Mouse (Mus musculus): Measurements from ENCODE around the gene Dcpp3. TPM values are rescaled to one million over a fixed set of nuclear protein-coding genes. Genes with fewer than 3 reads are reported as not detected.
"Not testable (repeated sequence)": the region's sequence is repeated elsewhere in the genome, so short reads cannot be mapped to it uniquely, and the experiment has no call there.

Dcpp3 gene
- polyA plus RNA-seq, 1 experiment from 2014 or later = 2.0 TPM

GRCm38 (mm10) chr17:23949068-23949467 is 31.8 kb downstream of the Dcpp3 start:
- H3K36me3 ChIP-seq = no peaks in the 10 kb centered on the region
- no peak overlapping the region for H3K4me3 ChIP-seq
- no peak overlapping the region for H3K9ac ChIP-seq
- H3K4me1 ChIP-seq = no peaks in the 10 kb centered on the region
- H3K9me3 ChIP-seq = no peaks in the 10 kb centered on the region
- H3K4me2 ChIP-seq = no peak overlapping the region
- 64% methylated on average over 2 of the region's 2 CpGs for WGBS
- H3K27me3 ChIP-seq = no peaks in the 10 kb centered on the region
- H3K27ac ChIP-seq = no peak overlapping the region
- ATAC-seq (ENCODE audit: borderline replicate concordance, extremely low read depth, low FRiP score, low TSS enrichment) = no peak

GRCm38 (mm10) chr17:23950828-23951227 is 33.6 kb downstream of the Dcpp3 start:
- not testable (repeated sequence) for ATAC-seq (ENCODE audit: borderline replicate concordance, extremely low read depth, low FRiP score, low TSS enrichment); H3K4me1 ChIP-seq; H3K36me3 ChIP-seq; H3K27ac ChIP-seq; H3K9me3 ChIP-seq; H3K4me2 ChIP-seq; H3K9ac ChIP-seq; H3K27me3 ChIP-seq; H3K4me3 ChIP-seq
- 64% methylated on average over 4 of the region's 4 CpGs for WGBS

DNA sequence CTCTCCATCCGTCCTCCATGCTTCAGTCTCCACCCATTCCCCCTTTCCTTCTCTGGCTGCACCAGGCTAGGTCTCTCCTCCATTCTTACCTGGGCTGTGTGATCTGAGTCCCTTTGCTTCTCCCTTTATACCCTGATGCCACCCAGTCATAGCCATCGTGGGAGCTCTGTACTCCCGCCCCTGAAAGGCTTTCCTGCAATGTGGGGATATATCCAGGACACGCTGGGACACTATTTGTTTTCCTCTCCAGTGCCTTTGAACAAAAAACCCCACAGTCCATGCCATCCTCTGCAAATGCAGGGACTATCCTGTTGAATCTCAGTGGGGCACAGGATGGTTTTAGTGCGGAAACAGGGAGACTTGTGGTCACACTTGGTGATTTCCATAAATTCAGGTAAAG is 37.9 kb downstream of the Dcpp3 start, which contains the start of gene Sbpl:
TSS of gene Sbpl (minus strand) at position 101 of the 400 bp plus-strand sequence.
- no peaks in the 10 kb centered on the region for H3K36me3 ChIP-seq
- no peak within 1 kb of the TSS for H3K4me2 ChIP-seq
- no peaks in the 10 kb centered on the region for H3K27me3 ChIP-seq
- H3K4me3 ChIP-seq = no peak within 1 kb of the TSS
- ATAC-seq (ENCODE audit: borderline replicate concordance, extremely low read depth, low FRiP score, low TSS enrichment) = no peak
- H3K9ac ChIP-seq = no peak within 1 kb of the TSS
- 73% methylated on average over 5 of the region's 5 CpGs for WGBS
- H3K27ac ChIP-seq = no peak within 1 kb of the TSS
- no peaks in the 10 kb centered on the region for H3K4me1 ChIP-seq
- H3K9me3 ChIP-seq = no peaks in the 10 kb centered on the region

DNA sequence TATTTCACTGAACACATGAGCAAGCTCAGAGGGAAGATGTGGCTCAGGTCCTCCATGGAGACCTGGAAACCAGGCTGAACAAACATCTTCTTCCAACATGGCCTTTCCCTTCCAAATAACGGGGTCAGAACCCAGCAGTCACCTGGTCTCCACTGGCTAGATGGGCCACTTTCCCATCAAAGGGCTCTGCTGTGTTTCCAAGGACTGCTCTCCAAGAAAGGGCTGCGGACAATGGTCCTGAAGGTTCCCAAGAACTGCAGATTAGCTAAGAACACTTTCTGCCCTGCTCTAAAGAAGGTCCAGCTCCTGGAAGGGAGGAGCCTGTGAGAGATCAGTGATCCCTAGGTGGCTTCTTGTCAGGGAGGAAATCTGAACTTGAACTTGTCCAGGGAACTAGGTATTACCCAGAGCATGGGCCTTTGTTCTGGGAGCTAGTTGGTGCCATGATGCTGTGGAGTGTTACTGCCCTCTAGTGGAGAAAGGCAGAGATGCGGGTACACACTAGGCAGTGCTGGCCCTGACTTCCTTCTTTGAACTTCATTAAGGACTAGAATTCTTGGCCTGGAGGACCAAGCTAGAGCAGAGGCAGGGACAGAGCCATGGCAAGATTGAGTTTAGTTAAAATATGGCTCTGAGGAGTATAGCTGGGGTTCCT is 43.0 kb downstream of the Dcpp3 start:
- Histone ChIP-seq H3K4me3 (no peak overlapping the region), H3K27ac (no peak overlapping the region), H3K4me1 (no peaks in the 10 kb centered on the region), H3K27me3 (no peaks in the 10 kb centered on the region), H3K9ac (no peak overlapping the region), H3K9me3 (no peaks in the 10 kb centered on the region), H3K4me2 (no peak overlapping the region), H3K36me3 (no peaks in the 10 kb centered on the region)
- WGBS = 38% methylated on average over 3 of the region's 3 CpGs
- peak; percentile 92; the same call in 1 of the 2 replicates for ATAC-seq (ENCODE audit: borderline replicate concordance, extremely low read depth, low FRiP score, low TSS enrichment)

DNA sequence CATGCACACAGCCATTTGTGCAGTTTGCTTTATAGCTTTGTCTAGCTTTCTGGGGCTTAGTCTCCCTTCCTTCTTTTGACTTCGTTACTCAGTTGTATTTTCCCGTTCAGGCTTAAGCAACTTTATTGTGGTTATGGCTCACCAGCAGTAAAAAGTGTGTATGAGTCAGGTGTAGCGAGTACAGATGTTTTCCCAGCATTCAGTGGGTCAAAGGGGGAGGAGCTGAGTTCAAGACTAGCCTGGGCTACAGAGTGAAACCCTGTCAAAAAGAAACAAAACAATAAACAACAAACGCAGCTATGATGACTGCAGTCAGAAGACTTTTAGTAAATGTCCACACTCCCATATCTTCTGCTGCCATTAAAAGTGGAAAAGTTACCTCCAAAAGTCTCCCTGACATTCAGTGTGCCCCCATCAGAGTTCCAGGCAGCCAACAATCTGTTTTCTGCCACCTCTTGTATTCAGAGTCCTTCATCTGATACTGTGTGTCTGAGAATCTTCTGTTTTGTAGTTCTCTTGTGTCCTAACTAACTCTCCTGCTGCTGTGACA is 44.4 kb downstream of the Dcpp3 start:
- ATAC-seq (ENCODE audit: borderline replicate concordance, extremely low read depth, low FRiP score, low TSS enrichment) = no peak
- Histone ChIP-seq H3K4me3 (no peak overlapping the region), H3K4me1 (peaks cover 7% of the 10 kb centered on the region; the same call in 1 of the 2 replicates), H3K36me3 (no peaks in the 10 kb centered on the region), H3K27me3 (no peaks in the 10 kb centered on the region), H3K27ac (no peak overlapping the region), H3K9ac (no peak overlapping the region), H3K9me3 (no peaks in the 10 kb centered on the region), H3K4me2 (no peak overlapping the region)
- WGBS = 69% methylated on average over 4 of the region's 4 CpGs

DNA sequence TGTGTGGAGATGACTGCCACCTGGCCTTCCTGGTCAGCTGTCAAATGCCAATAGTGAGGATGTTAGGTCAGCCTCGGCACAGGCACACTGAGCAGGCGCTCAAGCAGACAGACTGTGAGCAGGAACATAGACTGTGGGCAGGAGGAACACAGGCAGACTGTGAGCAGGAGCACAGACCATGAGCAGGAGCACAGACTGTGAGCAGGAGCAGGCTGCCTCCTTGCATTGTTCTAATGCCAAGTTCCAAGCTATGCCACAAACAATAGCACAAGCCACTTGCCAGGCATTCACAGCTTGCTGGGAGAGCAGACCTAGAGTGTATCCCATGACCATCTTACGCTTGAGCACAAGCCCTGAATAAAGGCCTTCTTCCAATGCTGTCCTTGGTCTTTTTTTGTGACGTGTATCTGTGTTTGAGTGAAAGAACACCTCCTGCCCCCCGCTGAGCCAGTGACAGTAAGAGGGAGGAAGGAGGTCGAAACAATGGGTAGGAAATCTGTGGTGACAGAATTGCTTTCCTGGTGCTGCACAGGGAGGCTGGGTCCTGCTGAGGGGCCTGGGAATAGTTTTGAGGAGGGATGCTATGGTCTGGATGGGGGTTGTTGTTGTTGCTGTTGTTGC is 48.7 kb downstream of the Dcpp3 start:
- no peak for ATAC-seq (ENCODE audit: borderline replicate concordance, extremely low read depth, low FRiP score, low TSS enrichment)
- Histone ChIP-seq H3K4me3 (no peak overlapping the region), H3K36me3 (no peaks in the 10 kb centered on the region), H3K27me3 (no peaks in the 10 kb centered on the region), H3K9me3 (no peaks in the 10 kb centered on the region), H3K9ac (no peak overlapping the region), H3K27ac (no peak overlapping the region), H3K4me2 (no peak overlapping the region), H3K4me1 (peaks cover 7% of the 10 kb centered on the region; the same call in 1 of the 2 replicates)
- 31% methylated on average over 6 of the region's 6 CpGs for WGBS

DNA sequence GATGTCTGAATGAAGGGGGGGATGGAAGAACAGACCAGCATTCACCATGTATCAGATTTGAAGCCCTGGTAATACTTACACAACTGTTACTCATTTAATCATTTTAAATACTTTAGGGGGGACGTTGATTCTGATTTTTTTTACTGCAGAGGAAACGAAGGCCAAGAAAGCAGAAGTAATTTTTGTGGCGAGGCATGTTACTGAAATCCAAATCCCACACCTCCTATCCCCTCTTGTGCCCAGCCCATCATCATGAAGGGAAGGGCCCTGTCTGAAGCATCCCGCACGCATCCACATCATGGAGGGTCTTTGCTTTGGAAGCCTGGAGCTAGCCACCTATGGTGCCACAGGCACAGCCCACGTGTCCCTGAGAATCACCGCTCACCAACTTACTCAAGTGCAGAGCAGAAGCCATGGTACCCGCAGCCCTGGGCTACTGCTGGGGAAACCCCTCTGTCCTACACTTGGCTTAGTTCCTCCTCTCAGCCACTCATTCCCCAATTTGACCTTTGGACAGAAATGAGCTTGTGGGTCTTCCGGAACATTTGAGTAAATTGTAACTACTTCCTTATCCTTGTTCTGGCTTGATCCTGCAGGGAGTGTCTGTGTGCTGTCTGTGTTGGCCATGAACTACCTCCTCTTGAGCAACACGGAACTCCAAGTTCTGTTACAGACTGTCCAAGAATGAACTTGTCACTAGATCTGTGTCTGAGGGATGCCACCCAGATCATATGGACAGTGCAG is 49.6 kb downstream of the Dcpp3 start:
- WGBS = 76% methylated on average over 10 of the region's 10 CpGs
- Histone ChIP-seq H3K9me3 (no peaks in the 10 kb centered on the region), H3K27ac (no peak overlapping the region), H3K4me1 (peaks cover 7% of the 10 kb centered on the region; the same call in 1 of the 2 replicates), H3K9ac (no peak overlapping the region), H3K4me2 (no peak overlapping the region), H3K27me3 (no peaks in the 10 kb centered on the region), H3K4me3 (no peak overlapping the region), H3K36me3 (no peaks in the 10 kb centered on the region)
- ATAC-seq (ENCODE audit: borderline replicate concordance, extremely low read depth, low FRiP score, low TSS enrichment) = no peak

DNA sequence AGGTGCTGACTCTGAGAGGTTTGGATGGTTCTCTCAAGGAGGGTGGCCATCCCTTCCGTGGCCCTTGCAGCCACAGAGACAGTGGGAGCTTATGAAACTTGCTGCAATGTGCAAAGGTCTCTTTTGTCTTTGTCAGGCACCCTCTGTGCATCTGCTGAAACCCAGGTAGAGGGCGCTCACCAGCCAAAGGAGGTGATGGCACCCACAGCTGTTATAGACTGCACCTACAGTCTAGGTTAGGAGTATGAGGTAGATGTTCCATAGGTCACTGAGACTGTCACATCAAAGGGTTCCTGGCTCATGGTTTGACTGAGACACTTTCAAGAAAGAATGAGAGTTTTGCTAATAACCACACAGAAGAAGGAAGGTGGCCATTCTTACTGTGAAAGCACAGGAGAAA is 51.5 kb downstream of the Dcpp3 start:
- Histone ChIP-seq H3K4me1 (peaks cover 7% of the 10 kb centered on the region; the same call in 1 of the 2 replicates), H3K9ac (no peak overlapping the region), H3K27me3 (no peaks in the 10 kb centered on the region), H3K27ac (no peak overlapping the region), H3K4me2 (no peak overlapping the region), H3K9me3 (no peaks in the 10 kb centered on the region), H3K36me3 (no peaks in the 10 kb centered on the region), H3K4me3 (no peak overlapping the region)
- WGBS = 47% methylated on average over 2 of the region's 2 CpGs
- ATAC-seq (ENCODE audit: borderline replicate concordance, extremely low read depth, low FRiP score, low TSS enrichment) = no peak

Other genes with a start within 250 kb of the Dcpp3 start
- gene Hcfc1r1, start 243.9 kb upstream of the Dcpp3 start, polyA plus RNA-seq (2015; fragmentation: Nextera tagmentation; extraction: Ambion mirVana) = 59.5 and 64.5 TPM in 2 replicates
- gene Thoc6, start 243.6 kb upstream of the Dcpp3 start, polyA plus RNA-seq (2015; fragmentation: Nextera tagmentation; extraction: Ambion mirVana) = 48.3 and 49.1 TPM in 2 replicates
- 26.8 and 28.5 TPM in 2 replicates for gene Tnfrsf12a, start 240.0 kb upstream of the Dcpp3 start, polyA plus RNA-seq (2015; fragmentation: Nextera tagmentation; extraction: Ambion mirVana)
- 237 and 246 TPM in 2 replicates for gene Cldn6, start 238.2 kb upstream of the Dcpp3 start, polyA plus RNA-seq (2015; fragmentation: Nextera tagmentation; extraction: Ambion mirVana)
- 4.4 and 4.8 TPM in 2 replicates for gene Cldn9, start 233.4 kb upstream of the Dcpp3 start, polyA plus RNA-seq (2015; fragmentation: Nextera tagmentation; extraction: Ambion mirVana)
- gene 1520401A03Rik, start 194.7 kb upstream of the Dcpp3 start, polyA plus RNA-seq (2015; fragmentation: Nextera tagmentation; extraction: Ambion mirVana) = 0.09 and 0.28 TPM in 2 replicates
- 61.7 and 68.6 TPM in 2 replicates for gene Pkmyt1, start 191.1 kb upstream of the Dcpp3 start, polyA plus RNA-seq (2015; fragmentation: Nextera tagmentation; extraction: Ambion mirVana)
- 43.9 and 46.7 TPM in 2 replicates for gene Paqr4, start 176.6 kb upstream of the Dcpp3 start, polyA plus RNA-seq (2015; fragmentation: Nextera tagmentation; extraction: Ambion mirVana)
- gene Kremen2, start 171.6 kb upstream of the Dcpp3 start, polyA plus RNA-seq (2015; fragmentation: Nextera tagmentation; extraction: Ambion mirVana) = 0.38 and 1.1 TPM in 2 replicates
- 70.5 TPM in 2 replicates for gene Flywch1, start 145.9 kb upstream of the Dcpp3 start, polyA plus RNA-seq (2015; fragmentation: Nextera tagmentation; extraction: Ambion mirVana)
- gene Flywch2, start 131.4 kb upstream of the Dcpp3 start, polyA plus RNA-seq (2015; fragmentation: Nextera tagmentation; extraction: Ambion mirVana) = 28.4 and 29.1 TPM in 2 replicates
- gene Srrm2, start 126.9 kb upstream of the Dcpp3 start, polyA plus RNA-seq (2015; fragmentation: Nextera tagmentation; extraction: Ambion mirVana) = 416 and 431 TPM in 2 replicates
- 927 and 1,006 TPM in 2 replicates for gene Elob, start 88.3 kb upstream of the Dcpp3 start, polyA plus RNA-seq (2015; fragmentation: Nextera tagmentation; extraction: Ambion mirVana)
- 0.12 TPM in 1 of 2 replicates, not detected in the other for gene Prss33, start 81.4 kb upstream of the Dcpp3 start, polyA plus RNA-seq (2015; fragmentation: Nextera tagmentation; extraction: Ambion mirVana)
- not detected in 2 replicates for gene Prss32, start 73.6 kb upstream of the Dcpp3 start, polyA plus RNA-seq (2015; fragmentation: Nextera tagmentation; extraction: Ambion mirVana)
- gene Prss41, start 73.3 kb upstream of the Dcpp3 start, polyA plus RNA-seq (2015; fragmentation: Nextera tagmentation; extraction: Ambion mirVana) = 1.1 and 1.3 TPM in 2 replicates
- not detected in 2 replicates for gene Prss21, start 49.4 kb upstream of the Dcpp3 start, polyA plus RNA-seq (2015; fragmentation: Nextera tagmentation; extraction: Ambion mirVana)
- gene Dcpp1, start 36.6 kb upstream of the Dcpp3 start, polyA plus RNA-seq (2015; fragmentation: Nextera tagmentation; extraction: Ambion mirVana) = 0.71 TPM in 1 of 2 replicates, not detected in the other
- not detected in 2 replicates for gene Dcpp2, start 36.6 kb upstream of the Dcpp3 start, polyA plus RNA-seq (2015; fragmentation: Nextera tagmentation; extraction: Ambion mirVana)
- not detected in 2 replicates for gene Sbp, start 24.2 kb downstream of the Dcpp3 start, polyA plus RNA-seq (2015; fragmentation: Nextera tagmentation; extraction: Ambion mirVana)
- gene Sbpl, start 37.8 kb downstream of the Dcpp3 start, polyA plus RNA-seq (2015; fragmentation: Nextera tagmentation; extraction: Ambion mirVana) = not detected in 2 replicates
- gene Prss30, start 63.1 kb downstream of the Dcpp3 start, polyA plus RNA-seq (2015; fragmentation: Nextera tagmentation; extraction: Ambion mirVana) = 0.10 and 0.20 TPM in 2 replicates
- gene Prss22, start 80.6 kb downstream of the Dcpp3 start, polyA plus RNA-seq (2015; fragmentation: Nextera tagmentation; extraction: Ambion mirVana) = 1.4 and 1.6 TPM in 2 replicates
- 0.39 TPM in 1 of 2 replicates, not detected in the other for gene Prss27, start 120.7 kb downstream of the Dcpp3 start, polyA plus RNA-seq (2015; fragmentation: Nextera tagmentation; extraction: Ambion mirVana)
- gene Kctd5, start 156.0 kb downstream of the Dcpp3 start, polyA plus RNA-seq (2015; fragmentation: Nextera tagmentation; extraction: Ambion mirVana) = 68.1 and 69.0 TPM in 2 replicates
- 30.3 and 34.5 TPM in 2 replicates for gene Pdpk1, start 233.5 kb downstream of the Dcpp3 start, polyA plus RNA-seq (2015; fragmentation: Nextera tagmentation; extraction: Ambion mirVana)
- 33.2 and 34.5 TPM in 2 replicates for gene Amdhd2, start 246.3 kb downstream of the Dcpp3 start, polyA plus RNA-seq (2015; fragmentation: Nextera tagmentation; extraction: Ambion mirVana)